Mouse (Mus musculus): Measurements from ENCODE around the gene Tceal1.

The Tceal1 gene

DNA sequence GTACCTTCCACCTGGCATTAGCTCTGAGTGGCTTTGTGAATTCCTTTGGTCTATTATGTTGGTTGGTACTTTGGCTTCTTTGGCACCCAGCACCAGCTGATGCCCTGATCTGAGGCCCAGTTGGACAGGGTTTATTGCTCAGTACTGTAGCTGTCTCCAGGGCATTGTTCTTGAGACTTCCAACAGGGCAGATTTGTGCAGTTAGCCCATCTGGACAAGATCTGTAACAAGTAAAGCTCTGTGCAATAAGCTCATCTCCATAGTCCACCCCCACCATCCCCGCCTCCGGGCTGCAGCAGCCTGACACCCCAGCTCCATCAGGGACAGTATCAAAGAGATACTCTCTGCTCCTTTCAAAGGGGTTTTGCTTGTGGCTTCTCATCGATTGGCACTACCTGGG is 47.7 kb downstream of the Tceal1 start:
- no peak for DNase-seq (ENCODE audit: low spot score)

Data from retina, embryonic 14.5 days (tissue).